Mouse (Mus musculus): Measurements from ENCODE around the gene Capn2.

Capn2 gene

DNA sequence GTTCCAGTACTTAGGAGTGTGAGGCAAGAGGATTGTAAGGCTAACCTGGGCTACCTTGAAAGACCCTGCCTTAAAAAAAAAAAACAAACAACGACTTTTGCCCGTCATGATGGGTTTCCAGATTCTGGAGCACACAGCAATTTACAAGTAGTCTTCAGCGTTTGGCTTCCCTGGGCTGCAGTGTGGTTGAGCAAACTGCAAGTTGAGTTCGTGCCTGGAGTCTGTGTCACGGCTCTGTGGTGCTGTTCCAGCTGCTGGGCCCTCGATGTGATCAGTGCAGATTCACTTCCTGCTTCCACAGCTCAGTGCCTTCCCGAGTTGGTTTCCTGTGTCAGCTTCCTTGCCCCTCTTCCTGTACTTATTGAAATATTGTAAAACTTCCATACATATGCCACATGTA lies 56.1 kb downstream of the Capn2 start:
- DNase-seq (ENCODE audit: low read depth) = no peak

DNA sequence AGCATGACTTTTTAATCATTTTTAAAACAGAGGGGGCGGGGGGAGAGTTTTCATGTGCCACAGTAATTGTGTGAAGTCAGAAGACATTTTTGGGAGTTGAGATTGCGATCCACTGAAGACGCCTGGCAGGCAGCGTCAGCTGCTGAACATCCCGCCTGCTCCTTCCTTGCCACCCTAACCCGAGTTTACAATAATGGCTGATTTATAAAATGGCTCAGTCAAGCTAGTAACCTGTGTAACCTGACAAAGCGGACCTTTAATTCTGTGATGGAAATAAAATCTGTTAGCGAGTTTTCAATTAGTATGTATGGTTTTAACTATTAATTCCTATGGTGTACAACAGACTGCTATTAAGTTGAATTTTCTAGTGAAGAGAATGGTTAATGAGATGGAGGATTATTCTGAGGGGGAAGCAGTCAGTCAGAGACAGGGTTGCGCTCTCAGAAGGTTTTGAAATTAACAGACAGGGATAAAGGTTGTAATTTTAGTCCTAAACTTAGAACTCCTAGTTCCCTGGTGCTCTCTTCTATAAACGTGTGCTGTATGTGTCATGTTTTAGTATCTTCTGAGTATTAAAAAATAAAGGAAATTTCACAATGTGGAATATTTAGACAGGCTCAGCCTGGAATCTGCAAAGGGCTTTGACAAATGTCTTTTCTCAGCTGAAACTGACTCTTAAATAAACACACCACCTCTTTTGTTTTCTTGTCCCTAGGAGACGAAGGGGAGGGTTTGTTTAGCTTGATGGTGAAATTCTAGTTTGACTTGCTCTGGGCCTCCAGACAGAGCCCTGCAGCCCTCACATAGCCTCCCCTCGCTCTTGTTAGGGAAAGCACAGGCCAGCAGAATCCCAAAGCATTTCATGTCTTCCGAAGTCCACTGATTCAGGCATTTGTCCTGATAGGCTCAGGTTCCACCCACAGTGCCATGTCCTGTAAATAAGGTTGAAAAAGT lies 56.8 kb downstream of the Capn2 start:
- no peak for DNase-seq (ENCODE audit: low read depth)

DNA sequence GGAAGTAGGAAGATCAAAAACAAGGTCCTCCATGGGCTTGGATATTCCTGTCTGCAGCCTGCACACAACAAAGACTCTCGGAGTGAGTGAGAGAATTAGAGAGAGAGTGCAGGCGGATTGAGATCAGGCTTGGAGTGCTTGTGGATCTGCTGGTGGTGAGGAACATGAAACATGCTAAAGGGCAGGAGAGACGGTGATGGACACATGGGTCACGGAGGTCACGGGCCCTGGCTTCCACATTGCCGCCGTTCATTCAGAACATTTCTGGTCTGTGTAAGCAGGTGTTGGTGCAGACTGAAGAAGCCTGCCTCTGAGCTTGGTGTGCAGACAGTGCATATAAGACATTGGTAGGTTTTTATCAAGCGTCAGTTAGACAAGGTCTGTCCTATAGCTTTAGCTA lies 58.0 kb downstream of the Capn2 start:
- DNase-seq (ENCODE audit: low read depth) = no peak

DNA sequence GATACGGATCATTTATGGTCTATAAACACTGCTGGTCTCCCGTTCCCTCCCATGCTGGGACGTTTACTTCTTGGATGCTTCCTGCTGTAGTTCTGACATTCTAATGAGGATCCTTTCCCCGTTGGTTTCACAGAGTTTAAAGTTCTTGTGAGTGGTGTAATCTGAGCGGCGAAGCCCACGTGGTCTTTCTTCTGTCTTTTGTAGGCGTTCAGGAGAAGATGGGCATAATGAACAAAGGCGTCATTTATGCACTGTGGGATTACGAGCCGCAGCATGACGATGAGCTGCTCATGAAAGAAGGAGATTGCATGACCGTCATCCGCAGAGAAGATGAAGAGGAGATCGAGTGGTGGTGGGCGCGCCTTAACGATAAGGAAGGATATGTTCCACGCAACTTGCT lies 58.9 kb downstream of the Capn2 start:
- no peak for DNase-seq (ENCODE audit: low read depth)

DNA sequence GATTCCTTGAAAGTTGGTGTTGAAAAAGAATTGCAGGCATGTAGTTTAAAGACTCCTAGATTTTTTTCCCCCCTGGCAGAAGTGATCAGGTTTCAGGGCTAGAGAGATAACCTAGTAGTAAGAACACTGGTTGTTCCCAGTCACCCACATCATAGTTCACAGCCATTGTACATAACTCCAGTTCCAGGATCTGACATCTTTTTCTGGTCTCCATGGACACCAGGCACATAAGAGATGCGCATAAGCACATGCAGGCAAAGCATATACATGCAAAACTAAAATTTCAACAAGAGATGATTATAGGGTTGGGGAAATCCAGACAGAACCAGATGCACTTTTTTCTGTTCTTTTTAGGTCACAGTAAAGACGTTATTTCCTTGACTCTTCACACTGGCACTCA lies 62.3 kb downstream of the Capn2 start:
- no peak for DNase-seq (ENCODE audit: low read depth)

DNA sequence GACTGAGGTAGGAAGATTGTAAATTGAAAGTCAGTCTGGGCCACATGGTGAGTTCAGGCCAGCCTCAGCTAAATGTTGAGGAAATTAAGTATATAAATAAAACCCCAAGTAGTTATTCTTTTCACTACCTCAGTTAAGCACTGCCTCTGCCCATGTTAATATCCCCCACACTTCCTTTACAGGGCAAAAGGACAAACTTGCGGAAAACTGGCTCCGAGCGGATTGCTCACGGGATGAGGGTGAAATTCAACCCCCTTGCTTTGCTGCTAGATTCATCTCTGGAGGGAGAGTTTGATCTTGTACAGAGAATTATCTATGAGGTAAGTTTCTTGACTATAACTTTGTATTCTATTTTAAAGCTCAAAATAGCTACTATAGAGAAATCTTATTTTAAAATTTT lies 64.9 kb downstream of the Capn2 start:
- no peak for DNase-seq (ENCODE audit: low read depth)

DNA sequence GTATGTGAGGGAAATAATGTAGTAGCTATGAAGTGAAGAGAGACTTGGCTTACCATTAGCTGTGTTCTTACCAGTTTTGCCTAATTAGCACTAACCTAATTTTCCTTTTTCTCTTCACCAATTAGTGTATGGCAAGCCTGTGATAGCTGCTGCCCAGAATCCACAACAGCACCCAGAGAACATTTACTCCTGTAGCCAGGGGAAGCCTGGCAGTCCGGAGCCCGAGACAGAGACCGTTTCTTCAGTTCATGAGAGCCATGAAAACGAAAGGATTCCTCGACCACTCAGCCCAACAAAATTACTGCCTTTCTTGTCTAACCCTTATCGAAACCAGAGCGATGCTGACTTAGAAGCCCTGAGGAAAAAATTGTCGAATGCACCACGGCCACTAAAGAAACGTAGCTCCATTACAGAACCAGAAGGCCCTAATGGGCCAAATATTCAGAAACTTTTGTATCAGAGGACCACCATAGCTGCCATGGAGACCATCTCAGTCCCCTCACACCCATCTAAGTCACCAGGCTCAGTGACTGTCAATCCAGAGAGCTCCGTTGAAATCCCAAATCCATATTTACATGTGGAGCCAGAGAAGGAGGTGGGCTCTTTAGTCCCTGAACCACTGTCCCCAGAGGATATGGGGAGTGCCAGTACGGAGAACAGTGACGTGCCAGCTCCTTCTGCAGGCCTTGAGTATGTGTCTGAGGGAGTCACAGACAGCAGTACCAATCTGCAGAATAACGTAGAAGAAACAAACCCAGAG lies 69.0 kb downstream of the Capn2 start:
- no peak for DNase-seq (ENCODE audit: low read depth)

DNA sequence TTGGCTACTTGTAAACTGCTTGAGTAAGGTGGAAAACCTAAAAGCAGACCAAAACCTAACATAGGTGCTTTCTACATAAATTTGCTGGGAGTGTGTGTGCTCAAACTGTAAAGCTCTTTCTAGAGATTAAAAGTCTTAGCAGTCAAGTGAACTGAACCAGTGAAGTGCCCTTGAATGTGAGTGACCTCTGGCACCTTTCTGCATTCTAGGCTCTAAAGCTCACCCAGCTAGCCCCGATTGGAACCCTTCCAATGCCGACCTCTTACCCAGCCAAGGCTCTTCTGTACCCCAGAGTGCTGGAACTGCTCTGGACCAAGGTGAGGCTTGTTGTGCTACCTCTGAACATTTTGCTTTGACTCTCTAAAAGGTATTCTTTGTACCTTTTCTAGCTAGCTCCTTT lies 73.3 kb downstream of the Capn2 start:
- no peak for DNase-seq (ENCODE audit: low read depth)

DNA sequence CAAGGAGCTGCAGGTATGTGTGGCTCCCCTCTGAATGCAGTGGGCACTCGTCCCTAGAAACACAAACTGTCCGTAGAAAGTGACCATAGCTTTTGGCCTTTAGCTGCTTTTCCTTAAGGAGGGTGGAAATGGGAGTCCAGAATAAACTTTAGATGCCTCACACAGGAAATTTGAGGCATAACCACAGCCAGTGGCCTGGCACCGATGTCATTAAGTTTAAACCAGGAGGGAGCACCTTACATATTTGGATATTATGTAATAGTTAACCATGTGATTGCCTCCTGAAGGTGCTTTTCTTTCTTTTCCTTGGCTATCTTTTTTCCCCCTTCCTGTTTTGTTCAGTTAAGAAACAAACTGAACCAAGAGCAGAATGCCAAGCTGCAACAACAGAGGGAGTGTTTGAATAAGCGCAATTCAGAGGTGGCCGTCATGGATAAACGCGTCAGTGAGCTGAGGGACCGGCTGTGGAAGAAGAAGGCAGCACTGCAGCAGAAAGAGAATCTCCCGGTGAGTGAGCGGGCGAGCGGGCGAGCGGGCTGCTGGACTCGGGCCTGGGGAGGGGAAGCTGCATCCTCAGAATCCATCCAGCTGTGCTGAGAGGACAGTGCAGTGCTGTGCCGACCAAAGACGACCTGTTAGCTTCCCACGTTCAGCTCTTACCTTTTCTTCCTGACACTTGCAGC lies 75.5 kb downstream of the Capn2 start:
- no peak for DNase-seq (ENCODE audit: low read depth)

DNA sequence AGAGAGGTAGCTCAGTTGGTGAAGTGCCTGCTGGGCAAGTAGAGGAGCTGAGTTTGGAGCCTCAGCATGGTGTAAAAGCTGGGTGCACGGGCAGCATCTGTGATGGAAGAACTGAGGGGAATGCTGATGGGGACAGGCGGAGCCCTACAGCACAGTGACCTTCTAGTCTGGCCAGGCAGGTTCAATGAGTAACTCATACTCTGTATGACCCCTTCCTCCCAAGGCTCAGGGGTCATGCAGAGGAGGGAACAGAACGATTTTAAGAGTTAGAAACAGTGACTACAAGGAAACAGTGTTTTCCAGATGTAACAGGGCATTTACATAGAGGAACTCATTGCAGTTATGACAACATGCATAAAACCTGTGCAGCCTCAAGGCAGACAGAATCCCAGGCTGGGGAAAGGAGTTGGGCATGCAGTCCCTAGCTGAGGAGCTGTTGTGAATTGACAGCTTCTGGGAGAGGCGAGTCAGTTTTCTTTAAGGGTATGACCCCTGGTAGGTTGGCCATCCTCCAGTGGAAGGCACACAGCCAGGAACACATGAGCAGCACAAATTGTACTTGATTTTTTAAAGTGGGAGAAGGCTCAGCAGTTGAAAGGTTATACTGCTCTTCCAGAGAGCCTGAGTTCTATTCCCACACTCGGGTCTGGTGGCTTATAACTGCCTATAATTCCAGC lies 77.7 kb downstream of the Capn2 start:
- no peak for DNase-seq (ENCODE audit: low read depth)

DNA sequence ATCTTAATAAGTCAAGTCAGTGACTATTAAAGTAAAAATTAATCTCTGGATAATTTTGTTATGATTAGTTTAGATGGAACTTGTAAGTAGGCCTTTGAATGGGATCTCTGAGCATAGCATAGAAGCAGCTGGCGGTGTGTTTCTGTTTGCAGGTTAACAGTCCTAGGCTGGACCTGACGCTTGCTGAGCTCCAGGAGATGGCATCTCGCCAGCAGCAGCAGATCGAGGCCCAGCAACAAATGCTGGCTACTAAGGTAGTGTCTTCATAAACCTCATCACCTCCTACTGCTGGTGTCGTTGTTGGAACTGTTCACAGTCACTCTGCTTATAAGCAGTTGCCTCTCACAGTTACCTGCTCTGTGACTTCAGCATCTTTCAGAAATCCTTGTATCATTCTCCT lies 80.7 kb downstream of the Capn2 start:
- no peak for DNase-seq (ENCODE audit: low read depth)

DNA sequence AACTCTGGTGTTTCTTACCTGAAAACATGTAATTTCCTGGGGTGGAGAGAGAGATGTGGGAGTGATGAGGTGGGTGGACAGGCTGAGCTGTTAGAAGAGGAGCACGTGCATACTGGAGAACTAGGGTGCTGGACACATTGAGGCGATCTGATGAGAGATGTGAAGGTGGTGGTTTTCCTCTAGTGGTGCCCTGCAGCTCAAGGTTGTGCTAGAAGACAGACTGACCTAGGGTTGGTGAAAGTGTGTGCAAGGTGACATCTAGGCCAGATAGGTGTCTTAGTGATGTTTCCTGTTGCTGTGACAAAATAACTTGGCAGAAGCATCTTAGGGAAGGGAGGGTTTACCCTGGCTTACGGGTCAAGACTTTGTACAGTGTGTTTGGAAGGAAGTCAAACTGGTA lies 85.3 kb downstream of the Capn2 start:
- DNase-seq (ENCODE audit: low read depth) = no peak

DNA sequence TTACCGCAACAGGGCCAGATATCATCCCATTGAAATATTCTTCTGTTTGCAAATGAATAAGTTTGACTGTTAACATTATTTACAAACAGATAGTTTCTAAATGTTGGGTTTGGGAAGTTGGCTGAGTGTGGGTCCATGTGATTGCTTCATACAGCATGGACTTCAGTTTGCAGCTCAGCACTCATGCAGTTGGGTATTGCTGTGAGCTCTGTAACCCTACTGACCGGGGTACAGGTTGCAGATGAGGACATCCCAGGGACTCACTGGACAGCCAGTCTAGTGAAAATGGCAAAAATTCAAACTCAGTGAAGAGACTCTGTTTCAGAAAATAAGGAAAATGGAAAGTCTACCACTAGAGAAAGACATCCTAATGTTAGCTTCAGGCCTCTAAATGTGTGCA lies 86.7 kb downstream of the Capn2 start:
- no peak for DNase-seq (ENCODE audit: low read depth)

DNA sequence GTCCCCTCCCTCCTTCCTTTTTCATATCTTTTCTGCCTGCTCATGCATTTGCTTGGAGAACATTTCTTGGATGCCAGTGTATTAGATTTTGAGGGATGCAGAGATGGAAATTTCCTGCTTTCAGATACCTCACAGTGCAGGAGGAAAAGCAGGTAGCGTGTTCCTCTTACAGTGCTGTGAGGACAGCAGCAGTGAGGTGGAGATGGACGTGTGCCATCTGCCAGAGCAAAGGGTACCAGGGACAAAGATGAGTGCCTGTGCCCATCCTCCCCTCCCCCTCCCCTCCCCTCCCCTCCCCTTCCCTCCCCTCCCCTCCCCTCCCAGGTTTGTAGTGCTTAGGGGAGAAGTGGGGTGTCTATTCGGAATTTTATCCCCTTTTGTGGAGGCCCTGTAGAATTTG lies 87.6 kb downstream of the Capn2 start:
- no peak for DNase-seq (ENCODE audit: low read depth)

DNA sequence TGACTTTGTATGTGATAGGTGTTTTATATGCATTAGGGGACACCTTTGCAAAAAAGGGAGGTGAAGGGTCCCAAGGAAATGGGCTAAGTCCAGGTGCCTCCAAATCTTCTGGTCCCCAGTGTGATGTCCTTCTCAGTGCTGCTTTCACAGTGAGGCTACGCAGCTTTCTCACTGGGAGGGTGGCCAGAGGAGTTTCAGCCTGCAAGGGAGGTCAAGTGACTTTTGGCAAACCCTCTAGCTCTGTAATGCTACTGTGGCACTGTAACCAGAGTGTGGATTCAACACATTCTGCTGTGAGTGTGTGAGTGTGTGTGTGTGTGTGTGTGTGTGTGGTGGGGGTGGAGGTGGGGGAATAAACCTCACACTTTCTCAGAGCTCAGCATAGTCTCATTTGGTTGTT lies 90.0 kb downstream of the Capn2 start:
- DNase-seq (ENCODE audit: low read depth) = no peak

DNA sequence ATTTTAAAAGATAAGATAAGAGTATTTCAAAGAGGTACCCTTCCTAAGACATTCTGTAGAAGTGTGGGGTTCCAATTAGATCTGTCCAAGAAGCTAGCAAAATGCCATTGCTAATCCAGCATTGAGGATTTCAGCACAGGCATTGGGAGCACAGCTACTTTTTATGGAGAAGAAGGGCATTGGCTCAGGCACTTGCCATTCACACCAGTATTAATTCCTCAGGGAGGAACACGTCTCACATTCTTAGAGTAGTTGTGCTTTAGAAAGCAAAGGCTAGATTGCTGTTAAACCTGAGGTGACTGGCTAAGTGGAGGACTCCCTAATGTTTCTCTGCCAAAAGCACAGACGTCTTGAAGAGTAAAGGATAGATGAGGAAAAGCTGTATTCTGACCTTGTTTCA lies 91.0 kb downstream of the Capn2 start:
- DNase-seq (ENCODE audit: low read depth) = no peak

DNA sequence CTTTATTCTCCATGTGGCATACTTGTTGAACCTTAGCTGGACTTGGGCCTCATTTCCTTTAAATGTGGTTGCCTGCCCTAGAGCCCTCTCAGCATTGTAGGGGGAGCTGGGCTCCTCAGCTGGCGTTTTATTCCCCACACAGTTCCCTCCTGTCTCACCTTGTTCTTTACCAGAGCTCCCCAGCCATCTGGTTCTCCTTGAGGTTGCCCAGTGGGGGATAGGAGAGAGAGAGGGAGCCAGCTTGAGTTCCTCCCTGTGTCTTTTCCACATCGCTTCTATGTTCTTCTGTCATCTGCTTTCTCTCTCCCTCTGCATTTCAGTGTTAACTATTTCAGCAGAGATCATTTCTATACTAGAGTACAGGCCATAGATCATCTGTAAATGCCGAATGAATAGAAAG lies 92.2 kb downstream of the Capn2 start:
- no peak for DNase-seq (ENCODE audit: low read depth)

DNA sequence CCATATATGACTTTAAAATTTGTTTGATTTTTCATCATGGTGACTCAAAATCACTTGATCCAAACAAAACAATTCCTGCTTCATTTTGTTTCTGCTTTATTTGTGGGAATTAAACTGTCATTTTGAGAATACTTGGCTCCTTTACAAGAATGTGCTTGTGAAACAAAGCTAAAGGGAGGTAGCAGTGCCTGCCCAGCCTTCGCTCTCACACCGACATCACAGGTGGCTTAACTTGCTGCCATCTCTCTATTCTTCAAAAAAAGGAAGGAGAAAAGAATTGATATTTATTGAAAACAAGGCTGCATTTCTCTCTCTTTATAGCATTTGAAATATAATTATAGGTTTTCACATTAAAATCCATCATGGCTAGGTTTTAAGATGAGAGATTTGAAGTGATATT lies 93.1 kb downstream of the Capn2 start:
- DNase-seq (ENCODE audit: low read depth) = no peak

DNA sequence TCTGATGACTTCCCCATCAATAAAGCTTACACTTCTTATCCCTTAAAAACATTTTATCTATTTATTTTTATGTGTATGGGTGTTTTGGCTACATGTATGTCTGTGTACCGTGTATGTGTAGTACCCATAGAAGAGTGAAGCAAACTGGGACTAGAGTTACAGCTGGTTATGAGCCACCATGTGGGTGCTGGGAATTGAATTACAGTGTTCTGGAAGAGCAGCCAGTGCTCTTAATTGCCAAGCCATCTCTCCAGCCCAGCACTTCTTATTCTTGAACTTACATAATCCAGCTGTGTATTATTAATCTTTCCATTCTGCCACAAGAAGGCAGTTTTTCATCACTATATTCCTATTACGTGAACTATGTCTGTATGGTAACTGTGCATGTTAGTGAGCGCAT lies 97.9 kb downstream of the Capn2 start:
- no peak for DNase-seq (ENCODE audit: low read depth)

All from c-Kit-positive CD71-positive TER-119-negative erythroid progenitor cells, embryonic 14.5 days (primary cell).